Mouse (Mus musculus): ENCODE data around the gene Jmjd1c. TPM values are rescaled to one million over a fixed set of nuclear protein-coding genes. Genes with fewer than 3 reads are reported as not detected.

Jmjd1c gene
- 10 to 100 TPM; 18.1 to 23.6 TPM for total RNA-seq (2021)
- long read RNA-seq, experiment 1, partial matches to known transcripts: 1 of 2 reads
- long read RNA-seq, experiment 1, other reads (novel, unspliced or antisense): 1 of 2 reads
- long read RNA-seq, experiment 2, partial matches to known transcripts: 5 of 5 reads
- long read RNA-seq, experiment 2, other reads (novel, unspliced or antisense): 0 of 5 reads

DNA sequence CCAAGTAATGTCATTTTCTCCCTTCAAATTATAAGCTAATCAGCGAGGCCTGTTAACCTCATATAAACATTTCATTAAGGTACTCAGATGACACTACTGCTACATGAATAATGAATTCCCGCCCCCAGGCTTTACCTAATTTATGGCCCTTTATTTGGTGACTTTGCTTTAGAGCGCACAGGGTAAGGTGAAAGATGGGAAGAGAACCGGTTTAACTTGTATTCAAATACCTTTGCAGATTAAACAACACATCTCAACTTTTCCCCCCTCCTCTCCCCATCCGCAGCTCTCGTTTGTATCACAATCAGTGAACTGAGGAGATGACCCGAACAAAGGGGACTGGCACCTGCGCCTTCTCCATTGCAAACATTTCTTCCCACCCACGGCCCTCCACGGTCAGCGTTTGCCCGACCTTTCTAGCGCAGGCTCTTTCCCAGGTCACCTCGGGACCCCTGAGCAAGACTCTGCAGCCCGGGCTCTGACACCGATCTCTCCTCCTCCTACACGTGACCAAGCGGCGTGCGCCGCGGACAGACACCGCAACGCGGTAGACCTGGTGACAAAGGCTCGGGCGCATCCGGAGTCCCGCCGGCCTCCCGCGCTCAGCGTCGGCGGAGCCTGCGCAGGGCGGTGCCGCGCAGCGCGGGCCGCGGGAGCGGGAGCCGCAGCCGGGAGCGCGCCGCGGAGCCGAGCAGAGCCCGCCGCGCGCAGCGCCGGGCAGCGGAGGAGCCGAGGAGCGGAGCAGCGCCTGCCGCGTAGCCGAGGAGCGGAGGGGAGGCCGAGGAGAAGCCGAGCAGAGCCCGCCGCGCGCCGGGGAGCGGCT lies at the start of gene Jmjd1c:
Jmjd1c (plus strand) TSS at position 328 of the 823 bp plus-strand sequence.
- DNase-seq: peak; percentile 71

DNA sequence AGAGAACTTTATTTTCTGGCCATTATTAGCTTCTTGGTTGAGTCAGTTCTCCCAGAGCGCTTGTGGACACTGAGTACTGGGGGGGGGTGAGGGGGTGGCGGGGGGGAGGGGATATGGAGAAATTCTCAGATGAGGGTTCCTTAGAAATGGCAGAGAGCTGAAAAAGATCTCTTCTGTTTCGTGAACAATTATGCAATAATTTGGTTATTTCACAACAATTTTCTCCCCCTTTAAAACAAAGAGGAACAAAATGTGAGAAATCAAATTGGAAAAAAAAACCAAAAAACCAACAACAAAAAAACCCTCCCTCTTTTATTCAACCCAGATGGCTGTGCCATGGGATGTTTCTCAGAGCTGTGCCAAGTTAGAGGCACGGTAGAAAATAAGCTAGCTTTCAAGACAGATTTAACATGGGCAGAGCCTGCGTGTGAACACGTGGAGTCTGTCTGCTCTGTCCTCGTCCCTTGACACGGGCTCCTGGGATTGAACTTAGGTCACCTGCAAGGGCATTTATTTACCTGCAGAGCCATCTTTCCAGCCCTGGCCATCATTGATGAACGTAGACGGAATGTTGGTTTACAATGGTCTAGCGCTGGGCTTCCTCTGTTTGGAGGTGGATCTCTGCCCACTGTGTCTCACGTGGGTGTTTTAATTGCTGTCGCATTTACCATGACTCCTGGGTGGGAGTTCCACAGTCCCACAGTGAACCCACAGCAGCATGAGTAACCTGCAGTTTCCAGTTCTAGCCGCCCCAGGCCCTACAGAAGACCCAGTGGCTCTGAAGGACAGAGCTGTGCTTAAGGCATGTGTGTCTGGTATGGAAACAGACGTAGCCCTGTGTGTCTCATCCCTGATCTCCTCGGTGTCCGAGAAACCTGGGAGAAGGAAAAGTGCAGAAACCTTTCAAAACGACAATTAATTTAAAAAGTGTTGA lies 47.9 kb upstream of the Jmjd1c start:
- no peak for DNase-seq

DNA sequence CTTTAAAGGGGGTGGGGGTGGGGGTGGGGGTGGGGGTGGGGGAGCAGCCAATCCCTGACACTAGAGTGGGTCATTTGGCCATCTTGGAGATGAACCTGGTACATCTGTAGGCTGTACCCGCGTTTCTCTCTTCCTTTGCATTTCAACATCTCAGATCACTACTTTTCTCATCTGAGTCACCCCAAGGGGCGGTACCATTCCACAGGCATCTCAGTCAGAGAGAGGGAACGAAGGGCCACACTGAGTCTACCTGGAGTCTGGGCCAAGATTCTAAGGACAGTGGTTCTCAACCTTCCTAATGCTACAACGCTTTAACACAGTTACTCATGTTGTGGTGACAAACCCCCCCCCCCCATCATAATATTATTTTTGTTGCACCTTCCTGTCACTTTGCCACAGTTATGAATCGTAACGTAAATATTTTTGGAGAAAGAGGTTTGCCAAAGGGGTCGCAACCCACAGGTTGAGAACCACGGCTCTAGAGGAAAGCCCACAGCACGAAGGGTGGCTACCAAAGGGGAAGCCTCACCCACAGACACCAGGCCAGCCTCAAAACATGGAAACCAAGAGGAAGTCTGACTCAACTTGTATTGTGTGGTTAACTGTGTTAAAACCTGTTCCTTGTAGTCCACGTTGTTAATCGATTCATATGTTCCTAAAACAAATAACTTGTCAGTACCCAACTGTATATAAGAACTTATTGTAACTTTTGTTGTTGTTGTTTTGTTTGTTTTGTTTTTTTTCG lies 46.9 kb upstream of the Jmjd1c start:
- no peak for DNase-seq

DNA sequence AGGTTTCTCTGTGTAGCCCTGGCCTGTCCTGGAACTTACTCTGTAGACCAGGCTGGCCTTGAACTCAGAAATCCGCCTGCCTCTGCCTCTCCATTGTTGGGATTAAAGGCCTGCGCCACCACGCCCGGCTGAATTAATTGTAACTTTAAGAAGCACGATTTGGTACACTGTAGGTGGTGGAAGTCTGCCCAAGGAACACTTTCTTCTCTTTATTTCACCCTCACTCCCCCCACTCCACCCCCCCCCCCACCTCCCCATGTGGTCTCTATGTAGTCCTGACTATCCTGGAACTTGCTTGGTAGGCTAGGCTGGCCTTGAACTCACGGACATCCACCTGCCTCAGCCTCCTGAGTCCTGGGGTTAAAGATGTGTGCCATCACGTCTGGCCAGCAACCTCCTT lies 46.3 kb upstream of the Jmjd1c start:
- DNase-seq: no peak

DNA sequence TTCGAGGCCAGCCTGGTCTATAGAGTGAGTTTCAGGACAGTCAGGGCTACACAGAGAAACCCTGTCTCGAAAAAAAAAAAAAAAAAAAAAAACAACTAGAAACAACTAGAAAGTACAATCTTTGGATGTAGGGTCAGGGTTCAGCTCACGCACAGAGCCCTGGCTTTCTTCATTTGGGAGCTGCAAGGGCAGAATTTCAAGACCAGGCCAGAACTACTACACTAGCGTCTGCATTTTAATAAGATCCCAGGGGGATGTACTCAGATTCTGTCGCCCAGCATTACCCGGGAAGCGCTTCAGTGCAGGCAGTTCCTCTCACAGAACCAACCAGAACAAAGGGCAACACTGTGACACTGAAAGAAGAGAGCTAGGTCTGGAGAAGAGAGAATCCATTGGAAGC lies 45.2 kb upstream of the Jmjd1c start:
- no peak for DNase-seq

- no peak for DNase-seq
Observed at GRCm38 (mm10) chr10:67051466-67051865, 44.5 kb upstream of the Jmjd1c start.

DNA sequence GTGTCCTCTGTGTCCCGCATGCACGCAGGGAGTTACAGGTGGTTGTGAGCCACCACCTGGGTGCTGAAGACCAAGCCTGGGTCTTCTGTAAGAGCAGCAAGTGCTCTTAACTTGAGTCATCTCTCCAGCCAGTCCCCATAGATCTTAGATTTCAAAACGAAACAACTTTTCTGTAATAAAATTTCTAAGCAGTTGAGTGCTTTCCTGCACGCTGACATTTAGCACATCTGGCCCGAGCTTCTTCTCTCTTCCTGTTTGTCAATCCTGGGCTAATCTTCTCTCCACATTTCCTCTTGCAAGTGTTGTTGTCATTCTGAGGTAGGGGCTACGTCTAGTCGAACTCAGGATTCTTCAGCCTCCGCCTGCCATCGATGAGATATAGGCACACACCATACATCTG lies 43.5 kb upstream of the Jmjd1c start:
- no peak for DNase-seq

DNA sequence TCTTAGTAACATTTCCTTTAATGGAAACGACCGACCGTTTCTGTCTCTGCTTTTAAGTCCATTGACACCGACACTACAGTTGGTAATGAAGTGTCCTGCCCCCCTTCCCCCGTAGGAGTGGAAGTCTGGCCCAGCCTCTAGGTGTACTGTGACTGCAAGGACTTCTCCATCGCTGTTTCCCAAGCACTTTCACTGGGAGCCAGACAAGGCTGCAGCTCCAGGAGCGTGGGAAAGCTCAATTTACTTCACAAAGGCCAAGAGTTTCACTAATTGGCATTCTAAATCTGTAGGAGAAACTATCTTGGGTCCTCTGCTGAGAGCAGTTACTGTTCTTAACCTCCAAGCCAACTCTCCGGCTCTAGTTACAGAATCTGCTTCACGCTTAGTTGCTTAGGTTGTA lies 42.5 kb upstream of the Jmjd1c start:
- DNase-seq: peak; percentile 42

- DNase-seq: no peak
Observed at GRCm38 (mm10) chr10:67055867-67056856, 39.8 kb upstream of the Jmjd1c start.

GRCm38 (mm10) chr10:67057208-67057607 lies 38.7 kb upstream of the Jmjd1c start:
- no peak for DNase-seq

DNA sequence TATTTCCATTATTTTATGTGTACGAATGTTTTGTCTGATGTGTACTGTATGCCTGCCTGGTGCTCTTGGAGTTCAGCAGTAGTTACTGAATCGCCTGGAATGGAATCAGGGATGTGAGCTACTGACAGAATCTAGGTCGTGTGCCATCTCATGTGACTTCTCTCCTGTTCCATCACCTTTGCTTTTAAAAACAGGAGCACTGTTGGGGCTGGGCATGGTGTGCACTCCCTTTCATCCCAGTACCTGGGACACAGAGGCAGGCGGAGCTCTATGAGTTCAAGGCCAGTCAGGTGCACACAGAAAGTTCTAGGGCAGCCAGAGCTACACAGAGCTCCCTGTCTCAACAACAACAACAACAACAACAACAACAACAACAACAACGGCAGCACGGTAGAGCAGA lies 38.2 kb upstream of the Jmjd1c start:
- DNase-seq: no peak

- DNase-seq: peak; percentile 64
Observed at GRCm38 (mm10) chr10:67058297-67058696, 37.6 kb upstream of the Jmjd1c start.

- no peak for DNase-seq
Observed at GRCm38 (mm10) chr10:67058702-67059101, 37.2 kb upstream of the Jmjd1c start.

GRCm38 (mm10) chr10:67061367-67061801 lies 34.5 kb upstream of the Jmjd1c start:
- DNase-seq: no peak

- no peak for DNase-seq
Observed at GRCm38 (mm10) chr10:67061823-67062222, 34.1 kb upstream of the Jmjd1c start.

- DNase-seq: no peak
Observed at GRCm38 (mm10) chr10:67065277-67065887, 30.5 kb upstream of the Jmjd1c start.

GRCm38 (mm10) chr10:67065927-67066326 lies 30.0 kb upstream of the Jmjd1c start:
- DNase-seq: no peak

DNA sequence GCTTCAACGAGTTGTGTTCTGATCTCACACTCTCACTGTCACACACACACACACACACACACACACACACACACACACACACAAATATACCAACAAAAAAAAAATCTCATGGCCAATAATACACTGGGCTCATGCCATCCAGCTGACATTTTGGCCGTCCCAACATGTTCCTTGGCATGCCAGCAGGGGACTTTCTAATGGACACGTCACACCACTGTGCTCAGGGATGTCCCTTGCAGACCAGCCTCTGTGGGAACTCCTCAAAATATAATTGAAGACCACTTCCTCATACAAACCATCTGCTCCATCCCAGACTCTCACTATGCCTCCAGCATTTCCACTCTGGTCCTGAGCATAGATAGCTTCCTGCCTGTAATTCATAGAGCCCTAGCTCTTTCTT lies 29.5 kb upstream of the Jmjd1c start:
- DNase-seq: no peak

- no peak for DNase-seq
Observed at GRCm38 (mm10) chr10:67069013-67069412, 26.9 kb upstream of the Jmjd1c start.

DNA sequence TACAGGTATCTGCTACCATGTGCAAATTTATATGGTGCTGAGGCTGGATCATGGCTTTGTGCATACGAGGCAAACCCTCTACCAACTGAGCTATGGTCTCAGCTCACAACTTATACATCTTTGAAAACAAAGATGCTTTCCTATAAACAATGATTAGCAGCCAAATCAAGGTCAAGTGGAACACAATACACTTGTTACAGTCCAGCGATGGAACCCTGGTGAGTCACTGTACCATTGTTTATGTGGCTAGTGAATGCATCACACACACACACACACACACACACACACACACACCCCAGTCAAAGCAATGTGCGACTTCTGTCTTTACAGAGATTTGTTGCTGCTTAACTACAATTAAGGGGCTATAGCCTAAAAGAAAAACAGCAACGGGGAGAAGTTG lies 24.5 kb upstream of the Jmjd1c start:
- no peak for DNase-seq

Data from gastrocnemius, postnatal 25 days (tissue).